Mouse (Mus musculus) midbrain, postnatal 0 days (tissue): ENCODE results near the gene Xpo1. TPM values are rescaled to one million over a fixed set of nuclear protein-coding genes. Genes with fewer than 3 reads are reported as not detected.

Experiments
- ATAC-seq: fragments of 200-750 bp; cut with Nextera tagmentation; 2 replicates; pipeline ENCODE4 v1.8.0; 2017; ENCODE audit warnings: moderate number of reproducible peaks, mild to moderate bottlenecking, moderate TSS enrichment, moderate library complexity; ENCODE audit not compliant: low FRiP score
- DNase-seq: peaks from one replicate; pipeline ENCODE4 v3.0.0-alpha.2; 2015; ENCODE audit warnings: low spot score
- H3K27ac ChIP-seq: fragments of 300-500 bp; sonication (generic); 2 replicates; pipeline ENCODE4 v1.5.1; 2014; ENCODE audit warnings: low read depth, mild to moderate bottlenecking, low read length, mixed read lengths
- H3K27me3 ChIP-seq: fragments of 300-500 bp; sonication (generic); 2 replicates; pipeline ENCODE4 v1.6.1; 2014; ENCODE audit warnings: low read length, control low read depth, mixed read lengths; ENCODE audit not compliant: insufficient read depth
- H3K36me3 ChIP-seq: fragments of 300-500 bp; sonication (generic); 2 replicates; pipeline ENCODE4 v1.6.1; 2014; ENCODE audit warnings: low read length, control low read depth, mixed read lengths; ENCODE audit not compliant: insufficient read depth
- H3K4me1 ChIP-seq: fragments of 300-500 bp; sonication (generic); 2 replicates; pipeline ENCODE4 v1.6.1; 2014; ENCODE audit warnings: mild to moderate bottlenecking, control low read depth, antibody characterized with exemption, low read length, mixed read lengths; ENCODE audit not compliant: insufficient read depth
- H3K4me2 ChIP-seq: fragments of 300-500 bp; sonication (generic); 2 replicates; pipeline ENCODE4 v1.6.1; 2014; ENCODE audit warnings: low read depth, mild to moderate bottlenecking, low read length, mixed read lengths; ENCODE audit not compliant: poor library complexity, severe bottlenecking
- H3K4me3 ChIP-seq: fragments of 300-500 bp; sonication (generic); 2 replicates; pipeline ENCODE4 v1.5.1; 2014; ENCODE audit warnings: low read depth, mild to moderate bottlenecking, low read length, moderate library complexity
- H3K9ac ChIP-seq: fragments of 300-500 bp; sonication (generic); replicated peaks from 2 replicates; pipeline ENCODE4 v1.6.1; 2014; ENCODE audit warnings: mild to moderate bottlenecking, low read length, moderate library complexity, mixed read lengths; ENCODE audit not compliant: poor library complexity, severe bottlenecking
- H3K9me3 ChIP-seq: fragments of 300-500 bp; sonication (generic); 2 replicates; pipeline ENCODE4 v1.6.1; 2016; ENCODE audit warnings: low read length, control low read depth
- CTCF ChIP-seq: IDR thresholded peaks from 2 replicates; pipeline ENCODE4 v1.5.1; 2016; ENCODE audit warnings: antibody characterized with exemption, mild to moderate bottlenecking
- WGBS: fragments of 180-500 bp; shearing (Covaris S2); extraction: QIAGEN DNeasy Blood & Tissue Kit; methylation state at CpG from one replicate; pipeline ENCODE4 v1.1.7; 2014; 5-methylcytosine and 5-hydroxymethylcytosine counted together
- polyA plus RNA-seq: library from polyadenylated mRNA; unstranded; fragments of >200 nt; fragmentation: Nextera tagmentation; extraction: Ambion mirVana; gene quantifications from 2 replicates; pipeline ENCODE4 v1.2.1, GENCODE M21; 2015
- total RNA-seq: library from RNA; depleted of rRNA; stranded (reverse); fragments of >200 nt; gene quantifications from 2 replicates; pipeline ENCODE4 v1.2.3, GENCODE M21; 2014

Xpo1 gene
- total and polyA plus RNA-seq, 2 experiments from 2014 or later, result 44.0 to 65.1 TPM

DNA sequence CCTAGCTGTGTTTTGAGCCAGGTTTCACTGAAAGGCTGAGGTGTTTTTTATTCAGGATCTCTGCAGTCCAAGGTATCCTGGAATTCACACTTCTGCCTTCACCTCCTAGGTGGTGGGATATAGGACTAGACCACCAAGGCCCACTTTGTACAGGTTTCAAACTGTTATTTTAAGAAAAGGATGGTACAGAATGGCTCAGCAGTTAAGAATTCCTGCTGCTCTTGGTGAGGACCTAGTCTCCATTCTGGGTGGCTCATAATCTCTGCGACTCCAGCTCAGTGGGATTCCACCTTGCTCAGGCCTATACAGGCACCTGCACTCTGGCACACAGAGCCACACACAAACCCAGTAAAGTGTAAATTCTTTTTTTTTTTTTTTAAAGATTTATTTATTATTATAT lies 3.6 kb downstream of the Xpo1 start:
- 75% methylated on average over 1 of the region's 1 CpGs for WGBS
- H3K4me3 ChIP-seq, result no peak overlapping the region
- no peak overlapping the region for H3K9ac ChIP-seq
- no peak overlapping the region for H3K4me2 ChIP-seq
- no peak for ATAC-seq
- H3K9me3 ChIP-seq, result no peaks in the 10 kb centered on the region
- TF ChIP-seq CTCF, result no peak
- H3K4me1 ChIP-seq, result no peaks in the 10 kb centered on the region
- H3K36me3 ChIP-seq, result no peaks in the 10 kb centered on the region; the same call in 1 of the 2 replicates
- DNase-seq, result no peak
- H3K27ac ChIP-seq, result no peak overlapping the region
- no peaks in the 10 kb centered on the region for H3K27me3 ChIP-seq

DNA sequence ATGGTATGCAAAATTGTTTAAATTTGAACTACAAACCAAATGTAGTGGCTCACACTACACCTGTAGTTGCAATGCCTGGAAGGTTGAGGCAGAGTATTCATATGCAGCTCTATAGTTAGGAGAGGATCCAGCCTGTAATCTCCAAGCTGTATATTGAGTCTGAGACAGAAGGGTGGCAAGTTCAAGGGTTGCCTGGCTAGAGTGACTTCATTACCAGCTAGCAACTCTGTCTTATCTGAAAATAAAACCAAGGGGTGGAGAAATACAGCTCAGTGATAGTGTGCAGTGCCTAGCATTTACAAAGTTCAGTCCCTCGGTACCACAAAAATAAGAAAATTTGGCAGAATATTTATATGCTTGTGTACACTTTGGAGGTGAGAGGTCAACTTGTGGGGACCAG lies 4.3 kb downstream of the Xpo1 start:
- Histone ChIP-seq H3K27ac (no peak overlapping the region), H3K27me3 (no peaks in the 10 kb centered on the region), H3K9ac (no peak overlapping the region), H3K4me1 (no peaks in the 10 kb centered on the region), H3K4me3 (no peak overlapping the region), H3K36me3 (no peaks in the 10 kb centered on the region; the same call in 1 of the 2 replicates), H3K4me2 (no peak overlapping the region), H3K9me3 (no peaks in the 10 kb centered on the region)
- ATAC-seq (no peak), DNase-seq (no peak)
- WGBS, result 100% methylated on average over 1 of the region's 1 CpGs
- no peak for TF ChIP-seq CTCF

- peak; percentile 45; the same call in 1 of the 2 replicates for TF ChIP-seq CTCF
- no peak overlapping the region for H3K27ac ChIP-seq
- DNase-seq (no peak), ATAC-seq (no peak)
- no peaks in the 10 kb centered on the region for H3K4me1 ChIP-seq
- H3K36me3 ChIP-seq, result peaks cover 3% of the 10 kb centered on the region; the same call in 1 of the 2 replicates
- no peak overlapping the region for H3K4me2 ChIP-seq
- H3K9ac ChIP-seq, result no peak overlapping the region
- H3K4me3 ChIP-seq, result no peak overlapping the region
- 83% methylated on average over 3 of the region's 3 CpGs for WGBS
- H3K27me3 ChIP-seq, result no peaks in the 10 kb centered on the region
- H3K9me3 ChIP-seq, result no peaks in the 10 kb centered on the region
Measured at GRCm38 (mm10) chr11:23261490-23261889, 5.6 kb downstream of the Xpo1 start.

DNA sequence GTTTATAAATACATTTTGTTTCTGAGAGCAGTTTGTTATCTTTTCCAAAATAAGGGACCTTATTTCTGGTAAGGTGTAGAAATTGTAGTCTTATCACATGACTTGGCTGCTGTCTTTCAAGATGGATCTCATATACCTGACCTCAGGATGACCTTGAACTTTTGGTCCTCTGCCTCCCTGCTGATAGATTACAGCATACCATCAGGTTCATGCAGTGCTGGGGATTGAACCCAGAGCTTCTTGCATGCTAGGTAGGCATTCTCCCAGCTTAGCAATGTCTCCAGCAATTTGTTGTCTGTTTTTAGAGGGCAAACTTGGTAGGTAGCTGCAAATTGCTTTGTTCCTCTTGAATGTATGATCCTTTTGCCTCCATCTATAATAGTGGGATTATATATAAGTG lies 9.1 kb downstream of the Xpo1 start:
- Histone ChIP-seq H3K9me3 (no peaks in the 10 kb centered on the region), H3K4me2 (no peak overlapping the region), H3K4me1 (no peaks in the 10 kb centered on the region), H3K4me3 (no peak overlapping the region), H3K9ac (no peak overlapping the region), H3K27me3 (no peaks in the 10 kb centered on the region), H3K36me3 (peaks cover 3% of the 10 kb centered on the region; the same call in 1 of the 2 replicates), H3K27ac (no peak overlapping the region)
- no peak for ATAC-seq
- TF ChIP-seq CTCF, result no peak
- no peak for DNase-seq

- peaks cover 23% of the 10 kb centered on the region for H3K36me3 ChIP-seq
- 67% methylated on average over 4 of the region's 4 CpGs for WGBS
Measured at GRCm38 (mm10) chr11:23271770-23272724, 16.2 kb downstream of the Xpo1 start.

DNA sequence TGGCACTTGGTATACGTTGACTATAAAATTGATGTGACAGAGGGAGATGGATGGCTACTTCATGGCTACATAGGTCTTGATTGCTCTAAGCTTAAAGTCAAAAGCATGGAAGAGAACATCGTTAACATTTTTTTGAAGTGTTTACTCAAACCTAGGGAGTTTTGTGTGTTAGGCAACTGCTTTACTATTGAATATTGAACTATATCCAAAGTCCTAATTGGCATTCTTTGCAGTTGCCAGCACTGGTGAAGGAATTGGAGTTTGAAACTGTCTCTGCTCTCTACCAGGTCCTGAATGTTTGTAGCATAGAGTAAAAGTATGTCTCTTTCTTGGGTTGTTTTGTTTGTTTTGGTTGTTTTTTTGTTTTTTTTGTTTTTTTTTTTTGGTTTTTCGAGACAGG lies 19.9 kb downstream of the Xpo1 start:
- H3K36me3 ChIP-seq, result peaks cover 25% of the 10 kb centered on the region
- H3K4me2 ChIP-seq, result no peak overlapping the region
- H3K27me3 ChIP-seq, result no peaks in the 10 kb centered on the region
- TF ChIP-seq CTCF, result no peak
- no peak for ATAC-seq
- no peaks in the 10 kb centered on the region for H3K4me1 ChIP-seq
- 86% methylated on average over 3 of the region's 3 CpGs for WGBS
- H3K27ac ChIP-seq, result no peak overlapping the region
- no peaks in the 10 kb centered on the region for H3K9me3 ChIP-seq
- H3K4me3 ChIP-seq, result no peak overlapping the region
- DNase-seq, result no peak
- no peak overlapping the region for H3K9ac ChIP-seq

More at GRCm38 (mm10) chr11:23271770-23272724, 16.2 kb downstream of the Xpo1 start:
- H3K27ac ChIP-seq, result no peak overlapping the region
- DNase-seq (peak; percentile 70), ATAC-seq (peak; percentile 58)
- no peak overlapping the region for H3K4me2 ChIP-seq
- no peak overlapping the region for H3K9ac ChIP-seq
- H3K9me3 ChIP-seq, result no peaks in the 10 kb centered on the region
- H3K27me3 ChIP-seq, result no peaks in the 10 kb centered on the region
- H3K4me1 ChIP-seq, result no peaks in the 10 kb centered on the region
- H3K4me3 ChIP-seq, result no peak overlapping the region
- TF ChIP-seq CTCF, result peak; percentile 85
